Mouse (Mus musculus) CH12.LX (cell line): Measurements from ENCODE around the gene Galnt17.
A peak's percentile ranks its signal among the peaks of the same experiment; 100 is the strongest.

Experiments used
- CTCF ChIP-seq, 2 experiments: IDR thresholded peaks in 1 of 2; conservative IDR thresholded peaks in 1 of 2; 2 replicates each; pipeline ENCODE4 v1.5.1; 2011 to 2012; ENCODE audit warnings: low read depth in 2 of 2, low read length in 2 of 2, improper control_type of control experiment in 1 of 2, inconsistent platforms in 1 of 2, mild to moderate bottlenecking in 1 of 2, moderate library complexity in 1 of 2
- MEF2A ChIP-seq: IDR thresholded peaks from 2 replicates; pipeline ENCODE4 v1.6.1; 2014; ENCODE audit warnings: low read depth, mild to moderate bottlenecking, inconsistent platforms, low read length, improper control_type of control experiment, borderline replicate concordance

DNA sequence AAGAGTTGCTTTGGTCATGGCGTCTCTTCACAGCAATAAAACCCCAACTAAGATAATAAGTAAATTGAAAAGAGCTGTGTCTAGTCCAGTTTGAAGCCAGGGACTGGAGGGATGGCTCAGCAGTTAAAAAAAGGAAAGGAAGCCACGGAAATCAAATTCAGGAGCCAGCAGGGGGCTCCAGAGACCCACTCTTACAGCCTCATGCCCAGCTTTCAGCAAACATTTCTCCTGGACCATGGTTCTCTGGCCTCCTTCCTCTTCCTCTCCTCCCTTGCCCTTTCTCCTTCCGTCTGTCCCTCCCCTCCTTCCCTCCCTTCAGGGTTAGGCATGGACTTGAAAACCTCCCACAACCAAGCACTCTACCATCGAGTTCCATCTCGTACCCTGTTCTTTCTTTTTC lies 446.0 kb downstream of the Galnt17 start:
- TF ChIP-seq CTCF (conservative IDR thresholded peaks at IDR 0.05 in 1 of 2, IDR thresholded peaks at IDR 0.05 in 1 of 2; ENCODE audit: low read depth in 2 of 2, low read length in 2 of 2), result peak in 1 of 2 experiments; percentile 59; a peak in 2 of 4 replicates
- TF ChIP-seq MEF2A, result no peak
